Mouse (Mus musculus): ENCODE results near the gene Adgre5. TPM values are rescaled to one million over a fixed set of nuclear protein-coding genes. Genes with fewer than 3 reads are reported as not detected.

Gene Adgre5
- polyA plus RNA-seq, 1 experiment from 2014 or later: 45.8 TPM

- H3K4me2 ChIP-seq (ENCODE audit: low read depth, low read length): no peak overlapping the region
- H3K27ac ChIP-seq (replicated peaks; ENCODE audit: low read depth, low read length): no peak overlapping the region
- no peak overlapping the region for H3K4me3 ChIP-seq (ENCODE audit: low read depth, low read length)
- DNase-seq (ENCODE audit: low spot score): no peak
- H3K27me3 ChIP-seq (replicated peaks; ENCODE audit: control insufficient read depth, insufficient read depth, low read length): no peaks in the 10 kb centered on the region
- H3K9me3 ChIP-seq (ENCODE audit: control insufficient read depth, low read length): no peaks in the 10 kb centered on the region
- peaks cover 82% of the 10 kb centered on the region for H3K36me3 ChIP-seq (ENCODE audit: control insufficient read depth, insufficient read depth, low read length)
- H3K9ac ChIP-seq (ENCODE audit: low read depth, low read length): no peak overlapping the region
- H3K4me1 ChIP-seq (ENCODE audit: control insufficient read depth, insufficient read depth, low read length): peaks cover 18% of the 10 kb centered on the region
- no peak for ATAC-seq (ENCODE audit: low read depth)
- 88% methylated on average over 12 of the region's 12 CpGs for WGBS
These were observed 61.3 kb downstream of the Adgre5 start for GRCm38 (mm10) chr8:83679866-83680265.

GRCm38 (mm10) chr8:83674497-83674896 lies 66.6 kb downstream of the Adgre5 start:
- Histone ChIP-seq H3K4me3 (ENCODE audit: low read depth, low read length) (no peak overlapping the region), H3K27me3 (replicated peaks; ENCODE audit: control insufficient read depth, insufficient read depth, low read length) (no peaks in the 10 kb centered on the region), H3K27ac (replicated peaks; ENCODE audit: low read depth, low read length) (no peak overlapping the region), H3K9me3 (ENCODE audit: control insufficient read depth, low read length) (no peaks in the 10 kb centered on the region), H3K9ac (ENCODE audit: low read depth, low read length) (no peak overlapping the region), H3K4me1 (ENCODE audit: control insufficient read depth, insufficient read depth, low read length) (no peaks in the 10 kb centered on the region), H3K4me2 (ENCODE audit: low read depth, low read length) (no peak overlapping the region), H3K36me3 (ENCODE audit: control insufficient read depth, insufficient read depth, low read length) (peaks cover 89% of the 10 kb centered on the region)
- ATAC-seq (ENCODE audit: low read depth) (no peak), DNase-seq (ENCODE audit: low spot score) (no peak)
- 90% methylated on average over 5 of the region's 5 CpGs for WGBS

Small RNAs within 50 kb of the gene (microRNA-seq; reads per million reads assigned to microRNA genes)
- 0.66 reads per million for gene Mir1668 (ENCODE audit: borderline number of aligned reads)

Other genes with a start within 250 kb of the Adgre5 start
- gene Olfr370, start 205.5 kb downstream of the Adgre5 start, polyA plus RNA-seq (2014; fragmentation: Nextera tagmentation; extraction: Ambion mirVana): 0.16 and 0.19 TPM in 2 replicates
- 315 and 324 TPM in 2 replicates for gene Ndufb7, start 174.7 kb downstream of the Adgre5 start, polyA plus RNA-seq (2014; fragmentation: Nextera tagmentation; extraction: Ambion mirVana)
- gene Tecr, start 133.4 kb downstream of the Adgre5 start, polyA plus RNA-seq (2014; fragmentation: Nextera tagmentation; extraction: Ambion mirVana): 497 and 529 TPM in 2 replicates
- gene Dnajb1, start 133.1 kb downstream of the Adgre5 start, polyA plus RNA-seq (2014; fragmentation: Nextera tagmentation; extraction: Ambion mirVana): 47.2 and 47.5 TPM in 2 replicates
- 107 and 131 TPM in 2 replicates for gene Gipc1, start 88.6 kb downstream of the Adgre5 start, polyA plus RNA-seq (2014; fragmentation: Nextera tagmentation; extraction: Ambion mirVana)
- gene Ptger1, start 74.6 kb downstream of the Adgre5 start, polyA plus RNA-seq (2014; fragmentation: Nextera tagmentation; extraction: Ambion mirVana): 1.0 and 1.2 TPM in 2 replicates
- 26.1 and 30.4 TPM in 2 replicates for gene Pkn1, start 42.1 kb downstream of the Adgre5 start, polyA plus RNA-seq (2014; fragmentation: Nextera tagmentation; extraction: Ambion mirVana)
- gene Ddx39, start 26.1 kb downstream of the Adgre5 start, polyA plus RNA-seq (2014; fragmentation: Nextera tagmentation; extraction: Ambion mirVana): 106 and 131 TPM in 2 replicates
- 25.1 and 31.7 TPM in 2 replicates for gene Adgrl1, start 158.8 kb upstream of the Adgre5 start, polyA plus RNA-seq (2014; fragmentation: Nextera tagmentation; extraction: Ambion mirVana)
- gene Gm10644, start 213.9 kb upstream of the Adgre5 start, polyA plus RNA-seq (2014; fragmentation: Nextera tagmentation; extraction: Ambion mirVana): 0.48 and 0.82 TPM in 2 replicates
- gene Asf1b, start 214.2 kb upstream of the Adgre5 start, polyA plus RNA-seq (2014; fragmentation: Nextera tagmentation; extraction: Ambion mirVana): 63.9 and 68.8 TPM in 2 replicates
- 208 and 247 TPM in 2 replicates for gene Prkaca, start 231.7 kb upstream of the Adgre5 start, polyA plus RNA-seq (2014; fragmentation: Nextera tagmentation; extraction: Ambion mirVana)